Mouse (Mus musculus): ENCODE data around the gene Focad.

DNA sequence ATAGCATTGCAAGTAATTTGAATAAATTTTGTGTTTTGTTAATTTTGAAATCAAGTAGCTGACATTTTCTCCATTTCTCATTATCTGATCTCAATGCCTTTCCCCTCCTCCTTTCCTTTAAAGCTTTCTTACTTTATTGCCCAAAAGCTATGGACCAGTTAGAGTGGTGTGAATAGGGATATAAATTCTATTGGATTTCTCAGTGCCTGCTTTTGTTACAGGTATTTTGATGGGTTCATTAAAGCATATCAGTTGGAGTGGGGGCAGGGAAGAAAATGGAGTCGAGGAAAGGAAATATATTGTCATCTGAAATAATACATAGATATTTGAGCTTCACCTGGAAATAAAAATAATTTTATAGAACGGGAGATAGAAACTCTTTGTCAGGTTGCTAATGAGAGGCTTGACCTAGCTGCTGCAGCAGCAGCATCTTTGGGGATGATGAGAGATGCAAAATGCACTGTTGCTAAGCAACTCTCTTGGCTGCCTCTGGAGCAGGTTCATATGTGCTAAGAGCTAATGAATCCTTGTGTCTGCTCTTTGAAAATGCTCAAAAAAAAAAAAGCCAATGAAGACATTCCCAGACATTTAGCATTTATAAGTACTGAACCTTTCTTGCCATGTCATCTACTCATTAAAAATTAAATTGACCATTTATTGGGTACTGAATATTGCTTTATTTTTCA, 116.9 kb downstream of the Focad start:
- TF ChIP-seq POLR2A (IDR thresholded peaks at IDR 0.05; ENCODE audit: insufficient read depth, low read length), result no peak
- TF ChIP-seq CTCF (IDR thresholded peaks at IDR 0.05; ENCODE audit: low read depth, low read length), result no peak

Measured in ES-Bruce4 (cell line).